23 mouse cellular contexts compared by ENCODE assay signal in the genomic region with DNA sequence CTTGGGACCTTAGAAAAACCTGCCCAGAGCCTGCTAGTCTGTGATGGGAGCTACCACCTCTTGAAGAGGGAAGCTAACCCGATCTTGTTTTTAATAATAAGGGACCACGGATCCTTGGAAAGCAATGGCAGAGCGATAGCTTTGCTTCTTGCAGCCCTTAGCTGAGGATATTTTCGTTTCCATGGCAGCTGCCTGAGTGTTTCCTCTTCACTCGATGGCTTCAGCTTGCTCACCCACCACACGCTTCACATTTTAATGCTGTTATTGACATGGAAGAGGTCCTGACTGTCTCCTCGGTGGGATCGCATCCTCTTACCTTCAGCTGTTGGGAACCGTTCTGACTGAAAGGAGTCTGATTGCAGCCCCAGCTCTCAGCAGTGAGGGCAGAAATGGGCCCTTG. TPM values are rescaled to one million over a fixed set of nuclear protein-coding genes. Genes with fewer than 3 reads are reported as not detected.
DNase-seq lines count a peak whose midpoint lies in the region; ATAC-seq and TF ChIP-seq lines count a peak whose summit lies in the region.
"Had no signal": no experiment of that assay in that cellular context is flagged by ENCODE, and none has a peak within 500 bp of the region (broad histone marks: within the 10 kb centered on the region; RNA-seq: fewer than 3 reads in every experiment).

No protein-coding gene starts in this region.

- DNase-seq in frontal cortex, postnatal 25 days (ENCODE audit: low spot score in 2 of 2) = no peak
- no peak for DNase-seq in layer of hippocampus, adult 2 months (ENCODE audit: low spot score in 2 of 2)
- no peak for DNase-seq in layer of hippocampus, postnatal 10 days (ENCODE audit: low spot score in 2 of 2)
- peak; percentile 39 to 46 for DNase-seq in right cerebral cortex, postnatal 10 days (ENCODE audit: low spot score in 2 of 2)
- no peak for DNase-seq in right cerebral cortex, adult 18-20 months
- DNase-seq in neural tube, embryonic 10.5 days (ENCODE audit: extremely low spot score, low spot score) = no peak
- DNase-seq: adrenal gland, adult 2 months; adrenal gland, postnatal 25 days; cerebellum, adult 11 months; cerebellum, adult 8-10 months; cerebellum, postnatal 14 days; embryo, embryonic 11 days; gastrocnemius, adult 2 months; gastrocnemius, postnatal 25 days; heart, postnatal 10 days had no signal

- no peak for TF ChIP-seq CTCF in layer of hippocampus, adult 2 months (conservative IDR thresholded peaks at IDR 0.05)

- peak; percentile 69 for ATAC-seq in frontal cortex, adult (ENCODE audit: low TSS enrichment)
- ATAC-seq: inflammation-experienced regulatory T-cells, adult 6 months; intestine, postnatal 0 days had no signal

- 0 out of 2 replicates have a peak overlapping the region, but pooled peaks have one; percentile 23 for H3K27ac ChIP-seq in layer of hippocampus, adult 2 months
- H3K27ac ChIP-seq: embryonic facial prominence, embryonic 15.5 days; gastrocnemius, adult 2 months; hindbrain, embryonic 10.5 days; hindbrain, embryonic 15.5 days had no signal

- H3K4me3 ChIP-seq in layer of hippocampus, adult 2 months = no peak overlapping the region
- H3K4me3 ChIP-seq: embryonic facial prominence, embryonic 15.5 days; erythroblast, embryonic 14.5 days; gastrocnemius, adult 2 months; hindbrain, embryonic 10.5 days; hindbrain, embryonic 15.5 days had no signal

RNA-seq across cellular contexts. Expression of a gene that starts 54.6 kb away (rescaled TPM):
- total RNA-seq in layer of hippocampus, adult 2 months (2021) = 10 to 100 TPM; 17.5 to 19.5 TPM
- total RNA-seq in layer of hippocampus, postnatal 10 days (2021) = 10 to 100 TPM; 25.5 to 26.1 TPM
- total RNA-seq: common myeloid progenitor, adult 5-6 weeks had no signal

Comparison
In these comparisons a context has a peak if more than half of its experiments do, and no peak if none do; other contexts are left out.
1. DNase-seq: peak in right cerebral cortex, postnatal 10 days (2 of 2); none in frontal cortex, postnatal 25 days (0 of 2), layer of hippocampus, adult 2 months (0 of 2), layer of hippocampus, postnatal 10 days (0 of 2), right cerebral cortex, adult 18-20 months (single experiment) and neural tube, embryonic 10.5 days (single experiment).